Mouse (Mus musculus): ENCODE measurements around the gene Tppp2.
"Not testable (repeated sequence)": the region's sequence is repeated elsewhere in the genome, so short reads cannot be mapped to it uniquely, and the experiment has no call there.

The Tppp2 gene

GRCm38 (mm10) chr14:51911301-51911700, 6.9 kb upstream of the Tppp2 start:
- DNase-seq (ENCODE audit: extremely low read depth, low read depth, low spot score): no peak

DNA sequence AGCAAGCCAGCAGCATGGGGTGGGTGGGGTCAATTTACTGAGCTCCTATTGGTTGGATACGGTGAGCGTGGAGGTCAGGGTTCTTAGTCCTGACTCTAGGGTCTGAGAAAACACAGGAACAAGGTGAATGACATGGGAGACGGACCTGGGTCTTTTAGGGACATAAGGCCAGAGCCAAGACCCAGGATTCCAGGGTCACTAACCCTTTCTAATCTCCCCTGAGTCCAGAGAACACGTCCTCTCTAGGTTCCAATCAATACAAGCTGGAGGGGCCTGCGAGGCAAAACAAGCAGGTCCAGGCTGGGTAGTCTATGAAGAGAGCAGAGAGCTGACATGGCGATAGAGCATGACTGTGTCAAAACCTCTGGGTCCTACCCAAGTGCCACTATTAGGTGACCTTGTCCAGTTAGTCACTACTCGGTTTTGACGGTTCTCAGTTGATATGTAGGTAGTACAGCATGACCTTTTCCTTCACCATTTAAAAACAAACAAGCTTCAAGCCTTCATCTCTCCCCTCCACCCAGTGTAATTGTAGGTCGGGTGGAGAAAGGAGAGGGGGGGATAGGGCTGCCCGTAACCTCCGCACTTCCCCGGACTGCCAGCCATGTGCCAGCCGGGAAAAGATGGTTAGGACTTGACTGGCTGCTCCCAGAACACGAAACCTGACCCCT, 5.7 kb upstream of the Tppp2 start:
- DNase-seq (ENCODE audit: extremely low read depth, low read depth, low spot score): no peak

- DNase-seq (ENCODE audit: extremely low read depth, low read depth, low spot score): no peak
Measured at GRCm38 (mm10) chr14:51913062-51913959, 4.9 kb upstream of the Tppp2 start.

- DNase-seq (ENCODE audit: extremely low read depth, low read depth, low spot score): no peak
Measured at GRCm38 (mm10) chr14:51913960-51914762, 4.1 kb upstream of the Tppp2 start, which contains the start of gene Ndrg2. TSS of gene Ndrg2 (minus strand) at chr14:51914158.

DNA sequence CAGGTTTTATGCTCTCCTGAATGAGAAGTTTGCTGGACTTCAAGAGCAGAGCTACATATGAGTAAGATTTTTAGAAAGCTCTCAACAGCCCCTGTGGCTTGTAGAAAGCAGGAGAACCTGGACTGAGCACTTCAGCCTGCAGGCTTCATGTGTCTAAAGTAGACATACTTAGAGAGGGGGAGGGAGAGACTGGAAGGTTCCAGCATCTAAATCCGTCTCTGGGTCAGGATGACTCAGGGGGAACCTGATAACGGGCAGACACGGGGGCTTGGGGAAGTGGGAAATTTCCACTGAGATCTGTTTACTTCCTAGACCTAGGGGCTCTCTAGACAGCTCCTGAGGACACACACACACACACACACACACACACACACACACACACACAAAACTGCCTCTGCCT, 3.2 kb upstream of the Tppp2 start:
- no peak for DNase-seq (ENCODE audit: extremely low read depth, low read depth, low spot score)

DNA sequence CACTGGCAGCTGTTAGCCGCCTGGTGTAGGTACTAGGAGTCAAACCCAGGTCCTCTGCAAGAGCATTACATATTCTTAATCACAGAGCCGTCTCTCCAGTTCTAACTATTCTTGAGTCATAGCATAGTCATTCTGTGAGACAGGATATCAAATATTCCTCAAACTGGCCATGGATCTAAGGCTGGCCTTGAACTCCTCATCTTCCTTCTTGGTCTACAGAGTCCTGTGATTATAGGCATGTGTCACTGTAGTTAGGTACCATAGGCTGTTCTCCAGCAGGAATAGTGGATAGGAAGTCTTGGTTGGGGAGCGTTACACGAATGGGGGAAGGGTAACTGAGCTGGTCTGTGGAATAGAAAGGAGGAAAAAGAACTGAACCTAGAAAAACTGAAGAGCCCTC, 1.7 kb upstream of the Tppp2 start:
- no peak for DNase-seq (ENCODE audit: extremely low read depth, low read depth, low spot score)

- DNase-seq (ENCODE audit: extremely low read depth, low read depth, low spot score): no peak
Measured at GRCm38 (mm10) chr14:51918966-51919365, 741 bp downstream of the Tppp2 start.

DNA sequence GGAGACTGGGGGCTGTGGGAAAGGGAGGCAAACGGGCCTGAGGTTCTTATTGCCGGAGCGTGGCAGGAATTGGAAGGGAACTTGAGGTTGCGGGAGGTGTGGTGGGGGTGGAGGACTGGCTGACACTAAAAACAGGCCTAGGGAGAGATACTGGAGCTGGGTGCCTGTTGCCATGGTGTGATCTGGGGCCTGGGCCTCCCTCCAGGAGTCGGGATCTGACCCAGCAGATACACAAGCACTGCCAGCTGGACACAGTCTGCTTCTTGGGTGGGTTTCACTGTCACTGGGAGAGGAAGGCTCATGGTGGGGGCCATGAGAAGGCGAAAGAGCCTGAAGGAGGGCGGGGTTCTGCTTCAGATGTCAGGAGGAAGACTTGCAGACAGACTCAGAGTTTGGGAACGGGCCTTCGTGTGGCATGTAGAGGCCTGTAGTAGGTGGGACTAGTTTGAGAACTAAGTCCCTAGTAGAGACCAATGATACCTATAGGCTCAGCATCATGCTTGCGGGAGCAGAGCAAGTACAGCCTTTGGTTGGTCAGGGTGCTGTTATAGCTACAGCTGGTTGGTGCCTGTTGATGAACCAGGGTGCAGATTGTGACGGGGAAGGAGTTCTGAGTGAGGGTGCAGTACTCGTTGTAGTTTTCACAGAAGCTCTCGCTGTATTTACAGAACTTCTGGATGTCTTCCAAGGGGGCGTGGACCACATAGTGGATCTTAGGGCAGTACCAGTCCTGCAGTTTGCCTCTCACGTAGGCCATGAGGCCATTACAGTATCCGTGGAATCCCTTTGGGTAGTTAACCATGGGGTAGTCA, 3.7 kb downstream of the Tppp2 start:
- no peak for DNase-seq (ENCODE audit: extremely low read depth, low read depth, low spot score)

DNA sequence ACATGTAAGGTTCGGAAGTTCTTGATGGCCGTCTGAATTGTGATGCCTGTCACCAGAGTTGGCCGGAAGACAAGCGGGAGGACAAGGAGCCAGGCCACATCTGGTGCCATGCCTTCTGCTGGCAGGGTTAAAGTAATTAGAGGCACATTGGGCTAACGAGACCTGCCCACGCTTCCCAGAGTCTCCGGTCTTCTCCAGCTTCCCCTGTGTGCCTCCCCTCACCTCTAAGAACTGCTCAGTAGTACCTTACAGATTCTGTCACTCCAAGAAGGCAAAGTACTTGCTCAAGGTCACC, 4.3 kb downstream of the Tppp2 start, which contains the start of gene Rnase13:
Gene Rnase13 (minus strand): TSS at position 203 of the 295 bp plus-strand sequence.
- no peak for DNase-seq (ENCODE audit: extremely low read depth, low read depth, low spot score)

GRCm38 (mm10) chr14:51922910-51923309, 4.7 kb downstream of the Tppp2 start:
- no peak for DNase-seq (ENCODE audit: extremely low read depth, low read depth, low spot score)

DNA sequence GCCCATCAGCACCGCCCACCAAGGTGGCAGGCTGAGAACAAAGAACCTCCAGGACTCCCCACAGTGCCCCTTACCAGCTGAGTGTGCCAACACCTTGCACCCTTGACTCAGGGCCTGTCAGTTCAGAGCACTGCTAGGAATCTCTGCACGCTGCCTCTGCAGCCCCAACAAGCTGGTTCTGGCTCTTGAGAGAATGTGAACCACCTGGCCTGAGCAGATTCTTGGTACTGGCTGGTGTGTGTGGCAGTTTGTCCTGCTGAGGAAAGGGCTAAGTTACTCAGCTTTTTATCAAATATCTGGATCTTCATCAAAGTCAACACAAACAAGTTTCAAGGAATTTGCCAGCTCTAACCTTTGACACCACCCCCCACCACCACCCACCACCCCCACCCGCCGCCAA, 5.3 kb downstream of the Tppp2 start:
- DNase-seq (ENCODE audit: extremely low read depth, low read depth, low spot score): no peak

DNA sequence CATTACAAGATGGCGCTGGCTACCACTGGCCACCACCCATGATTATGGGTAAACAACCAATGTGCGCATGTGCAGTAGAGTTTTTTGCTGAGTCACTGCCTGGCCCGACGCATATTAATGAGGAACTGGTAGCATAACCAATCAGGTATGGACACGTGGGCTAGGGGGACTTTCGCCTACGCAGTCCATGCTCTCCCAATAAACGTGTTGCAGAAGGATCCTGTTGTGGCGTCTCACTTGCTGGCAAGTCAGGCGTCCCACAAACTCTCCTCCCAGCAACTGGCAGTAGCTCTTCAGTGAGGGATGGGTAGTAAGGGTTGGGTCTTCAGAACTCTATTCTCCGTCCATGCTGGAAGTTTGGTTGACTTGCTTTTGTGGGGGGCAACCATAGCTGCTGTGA, 8.7 kb downstream of the Tppp2 start:
- DNase-seq (ENCODE audit: extremely low read depth, low read depth, low spot score): not testable (repeated sequence)

DNA sequence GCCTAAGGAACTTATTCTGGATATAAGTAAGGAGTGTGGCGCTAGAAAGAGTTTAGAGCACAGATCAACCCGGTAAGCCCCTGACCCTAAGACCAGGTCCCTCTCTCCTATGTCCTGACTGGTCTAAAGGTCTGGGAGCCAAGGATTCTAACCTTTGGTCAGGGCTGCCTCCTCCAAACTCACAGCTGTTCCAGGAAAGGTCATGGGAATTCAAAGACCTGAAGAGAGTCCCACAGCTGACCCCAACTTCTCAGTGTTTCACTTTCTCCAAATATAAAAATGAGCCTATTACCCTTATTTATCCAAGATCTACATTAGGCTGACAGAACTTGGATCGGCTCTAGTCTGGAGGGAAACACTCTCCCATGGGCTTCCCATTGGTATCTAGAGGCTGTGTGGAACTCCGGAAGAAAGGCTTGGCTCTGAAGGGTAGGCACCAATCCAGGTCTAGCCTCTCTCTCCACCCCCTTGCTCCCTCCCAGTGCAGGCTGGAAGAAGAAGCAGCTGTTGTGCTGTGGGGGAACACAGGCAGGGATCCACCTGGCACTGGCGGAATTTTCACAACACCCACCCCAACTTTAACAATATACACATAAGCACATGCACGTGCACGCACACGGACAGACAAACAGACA, 11.2 kb downstream of the Tppp2 start:
- no peak for DNase-seq (ENCODE audit: extremely low read depth, low read depth, low spot score)

DNA sequence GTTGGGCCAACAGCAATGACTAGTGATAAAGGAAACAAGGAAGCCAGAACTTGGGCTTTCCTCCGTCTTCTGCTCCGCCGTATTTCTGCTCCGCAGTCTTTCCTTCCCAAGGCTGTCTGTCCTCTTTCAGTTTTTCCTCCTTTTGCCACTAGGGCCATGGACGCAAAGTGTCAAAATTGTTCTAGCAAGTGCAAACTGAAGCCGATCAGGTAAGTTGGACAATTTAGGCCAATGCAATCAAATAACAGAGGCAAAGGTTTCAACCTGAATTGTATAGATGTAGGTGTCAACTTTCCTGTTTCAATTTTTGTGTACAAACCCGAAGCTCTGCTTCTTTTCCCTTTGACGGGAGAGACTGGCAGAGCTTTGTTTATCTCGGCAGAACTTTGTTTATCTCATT, 11.7 kb downstream of the Tppp2 start:
- no peak for DNase-seq (ENCODE audit: extremely low read depth, low read depth, low spot score)

GRCm38 (mm10) chr14:51930824-51931223, 12.6 kb downstream of the Tppp2 start:
- DNase-seq (ENCODE audit: extremely low read depth, low read depth, low spot score): no peak

GRCm38 (mm10) chr14:51932092-51933020, 14.1 kb downstream of the Tppp2 start:
- DNase-seq (ENCODE audit: extremely low read depth, low read depth, low spot score): peak; percentile 100

- DNase-seq (ENCODE audit: extremely low read depth, low read depth, low spot score): no peak
Measured at GRCm38 (mm10) chr14:51939005-51939404, 20.8 kb downstream of the Tppp2 start.

GRCm38 (mm10) chr14:51940944-51941560, 22.8 kb downstream of the Tppp2 start:
- DNase-seq (ENCODE audit: extremely low read depth, low read depth, low spot score): no peak

- no peak for DNase-seq (ENCODE audit: extremely low read depth, low read depth, low spot score)
Measured at GRCm38 (mm10) chr14:51941577-51941976, 23.4 kb downstream of the Tppp2 start.

Measured in fat pad, adult 2 months (tissue).